Mouse (Mus musculus) lung, postnatal 0 days (tissue): ENCODE measurements at regions not wholly inside any gene's neighbourhood (a gene's known extent, or its start where the extent isn't known, plus 50 kb on each side); places are given as distances from the start of the nearest gene placed in this dataset.
A peak's percentile ranks its signal among the peaks of the same experiment; 100 is the strongest.
"Not testable (repeated sequence)": the region's sequence is repeated elsewhere in the genome, so short reads cannot be mapped to it uniquely, and the experiment has no call there.

Experiments
- ATAC-seq: fragments of 200-750 bp; cut with Nextera tagmentation; 2 replicates; pipeline ENCODE4 v1.8.0; 2017; ENCODE audit warnings: moderate library complexity
- DNase-seq: peaks from one replicate; pipeline ENCODE4 v3.0.0-alpha.2; 2016; ENCODE audit warnings: low spot score
- H3K27ac ChIP-seq: fragments of 300-500 bp; sonication (generic); 2 replicates; pipeline ENCODE4 v1.5.1; 2014; ENCODE audit warnings: antibody characterized with exemption, mild to moderate bottlenecking, low read length, mixed read lengths
- H3K27me3 ChIP-seq: fragments of 300-500 bp; sonication (generic); replicated peaks from 2 replicates; pipeline ENCODE4 v1.6.1; 2014; ENCODE audit warnings: low read length, mixed read lengths; ENCODE audit not compliant: insufficient read depth
- H3K36me3 ChIP-seq: fragments of 300-500 bp; sonication (generic); 2 replicates; pipeline ENCODE4 v1.6.1; 2014; ENCODE audit warnings: low read length, mixed read lengths; ENCODE audit not compliant: insufficient read depth
- H3K4me1 ChIP-seq: fragments of 300-500 bp; sonication (generic); 2 replicates; pipeline ENCODE4 v1.6.1; 2014; ENCODE audit warnings: antibody characterized with exemption, low read depth, low read length, mixed read lengths; ENCODE audit not compliant: insufficient read depth
- H3K4me2 ChIP-seq: fragments of 300-500 bp; sonication (generic); replicated peaks from 2 replicates; pipeline ENCODE4 v1.6.1; 2014; ENCODE audit warnings: low read depth, mild to moderate bottlenecking, low read length, moderate library complexity, mixed read lengths
- H3K4me3 ChIP-seq: fragments of 300-500 bp; sonication (generic); 2 replicates; pipeline ENCODE4 v1.5.1; 2014; ENCODE audit warnings: low read depth, low read length
- H3K9ac ChIP-seq: fragments of 300-500 bp; sonication (generic); replicated peaks from 2 replicates; pipeline ENCODE4 v1.6.1; 2014; ENCODE audit warnings: low read depth, mild to moderate bottlenecking
- H3K9me3 ChIP-seq: fragments of 300-500 bp; sonication (generic); 2 replicates; pipeline ENCODE4 v1.6.1; 2016; ENCODE audit warnings: low read length, mixed read lengths
- CTCF ChIP-seq: IDR thresholded peaks from 2 replicates; pipeline ENCODE4 v1.5.1; 2016; ENCODE audit warnings: antibody characterized with exemption, mild to moderate bottlenecking
- EP300 ChIP-seq: IDR thresholded peaks from 2 replicates; pipeline ENCODE4 v1.6.1; 2016; ENCODE audit warnings: antibody characterized with exemption, mild to moderate bottlenecking, control low read depth
- WGBS: fragments of 180-500 bp; shearing (Covaris S2); extraction: QIAGEN DNeasy Blood & Tissue Kit; methylation state at CpG from one replicate; pipeline ENCODE4 v1.1.7; 2014; 5-methylcytosine and 5-hydroxymethylcytosine counted together

DNA sequence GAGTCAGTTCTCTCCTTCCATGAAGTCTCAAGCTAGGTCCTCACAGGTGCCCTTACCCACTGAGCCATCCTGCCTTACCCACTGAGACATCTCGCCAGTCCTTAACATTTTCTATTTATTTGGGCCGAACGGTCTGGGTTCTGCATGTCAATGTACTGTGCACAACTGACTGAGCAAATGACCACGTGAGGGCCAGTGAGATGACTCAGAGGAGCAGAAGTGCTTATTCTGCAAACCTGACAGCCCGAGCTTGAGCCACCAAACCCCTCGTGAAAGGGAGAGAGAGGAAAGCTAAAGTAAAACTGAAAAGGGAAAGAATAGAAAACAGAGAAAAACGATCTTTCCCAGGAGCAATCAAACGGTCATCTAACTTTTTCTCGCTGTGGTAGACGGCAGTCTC lies 52.2 kb upstream of the Nmd3 start:
- DNase-seq (no peak), ATAC-seq (no peak)
- H3K4me3 ChIP-seq, result no peak overlapping the region
- no peaks in the 10 kb centered on the region for H3K4me1 ChIP-seq
- H3K9ac ChIP-seq, result no peak overlapping the region
- no peaks in the 10 kb centered on the region for H3K9me3 ChIP-seq
- H3K27ac ChIP-seq, result no peak overlapping the region
- TF ChIP-seq CTCF (no peak), EP300 (no peak)
- H3K36me3 ChIP-seq, result no peaks in the 10 kb centered on the region
- H3K27me3 ChIP-seq, result no peaks in the 10 kb centered on the region
- WGBS, result 76% methylated on average over 10 of the region's 10 CpGs
- no peak overlapping the region for H3K4me2 ChIP-seq

DNA sequence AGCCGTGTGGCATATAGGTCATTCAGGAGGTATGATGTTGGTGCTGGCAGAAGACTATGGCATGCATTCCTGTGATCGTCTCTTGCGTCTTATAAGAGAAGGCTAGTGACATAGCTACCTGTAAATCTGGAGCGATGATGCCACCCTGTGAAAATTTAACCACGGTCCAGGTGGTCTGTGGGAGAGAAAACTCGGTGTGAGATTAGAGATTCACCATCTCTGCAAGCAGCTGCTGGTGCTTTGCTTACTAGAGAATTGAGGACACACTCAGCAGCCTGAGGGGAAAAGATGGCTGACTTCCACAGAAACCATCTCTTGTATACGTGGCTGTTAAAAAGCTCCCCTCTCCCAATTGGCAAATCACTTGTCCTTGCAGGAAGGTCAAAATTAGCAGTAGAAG lies 54.0 kb upstream of the Nmd3 start:
- no peak overlapping the region for H3K4me3 ChIP-seq
- ATAC-seq (no peak), DNase-seq (no peak)
- no peak for TF ChIP-seq CTCF
- TF ChIP-seq EP300, result no peak
- H3K9me3 ChIP-seq, result no peaks in the 10 kb centered on the region
- H3K36me3 ChIP-seq, result no peaks in the 10 kb centered on the region
- no peaks in the 10 kb centered on the region for H3K4me1 ChIP-seq
- no peak overlapping the region for H3K9ac ChIP-seq
- H3K27me3 ChIP-seq, result no peaks in the 10 kb centered on the region
- 80% methylated on average over 7 of the region's 7 CpGs for WGBS
- H3K27ac ChIP-seq, result no peak overlapping the region
- H3K4me2 ChIP-seq, result no peak overlapping the region

DNA sequence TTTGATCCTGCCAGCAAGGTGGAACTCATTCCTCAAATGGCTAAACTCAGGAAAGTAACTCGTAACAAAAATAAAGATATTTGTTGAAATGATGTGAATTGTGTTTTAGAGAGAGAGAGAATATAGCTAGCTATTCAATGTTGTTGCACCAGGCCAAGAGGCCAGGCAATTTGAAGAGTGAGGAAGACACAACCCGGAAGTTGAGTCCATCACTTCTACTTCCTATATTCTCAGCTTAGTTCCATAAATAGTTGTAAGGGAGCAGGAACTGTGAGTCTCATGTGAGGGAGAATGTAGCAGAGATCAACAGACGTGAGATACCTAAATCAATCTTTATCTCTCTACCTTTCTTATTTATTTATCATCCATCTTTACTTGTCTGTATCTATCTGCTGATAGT lies 54.4 kb upstream of the Nmd3 start:
- no peak overlapping the region for H3K4me2 ChIP-seq
- no peak overlapping the region for H3K27ac ChIP-seq
- DNase-seq (no peak), ATAC-seq (no peak)
- H3K27me3 ChIP-seq, result no peaks in the 10 kb centered on the region
- no peaks in the 10 kb centered on the region for H3K9me3 ChIP-seq
- H3K4me3 ChIP-seq, result no peak overlapping the region
- TF ChIP-seq EP300, result no peak
- TF ChIP-seq CTCF, result no peak
- H3K4me1 ChIP-seq, result no peaks in the 10 kb centered on the region
- no peaks in the 10 kb centered on the region for H3K36me3 ChIP-seq
- no peak overlapping the region for H3K9ac ChIP-seq
- 71% methylated on average over 3 of the region's 3 CpGs for WGBS

DNA sequence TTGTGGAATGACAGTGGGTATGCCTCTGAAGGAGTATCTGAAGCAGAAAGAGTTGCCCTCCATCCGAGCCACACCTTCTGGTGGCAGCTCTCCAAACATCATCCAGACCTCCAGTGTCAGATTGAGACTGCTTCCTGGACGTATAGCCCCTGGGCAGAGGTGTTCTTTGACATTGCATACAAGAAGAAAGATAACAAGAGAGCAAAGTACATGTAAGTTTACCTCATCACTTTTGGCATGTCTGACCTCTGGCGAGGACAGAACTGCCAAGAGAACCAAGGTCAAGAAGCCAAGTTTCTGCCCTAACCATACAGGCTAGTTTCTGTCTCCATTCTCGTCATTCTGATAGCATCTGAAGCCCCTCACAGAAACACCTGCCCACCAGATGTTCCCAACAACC lies 57.5 kb upstream of the Nmd3 start:
- no peaks in the 10 kb centered on the region for H3K4me1 ChIP-seq
- no peaks in the 10 kb centered on the region for H3K9me3 ChIP-seq
- no peak overlapping the region for H3K4me3 ChIP-seq
- H3K27me3 ChIP-seq, result no peaks in the 10 kb centered on the region
- 33% methylated on average over 4 of the region's 4 CpGs for WGBS
- DNase-seq (no peak), ATAC-seq (no peak)
- no peak overlapping the region for H3K27ac ChIP-seq
- no peak for TF ChIP-seq EP300
- TF ChIP-seq CTCF, result no peak
- H3K36me3 ChIP-seq, result no peaks in the 10 kb centered on the region
- H3K4me2 ChIP-seq, result no peak overlapping the region
- H3K9ac ChIP-seq, result no peak overlapping the region

DNA sequence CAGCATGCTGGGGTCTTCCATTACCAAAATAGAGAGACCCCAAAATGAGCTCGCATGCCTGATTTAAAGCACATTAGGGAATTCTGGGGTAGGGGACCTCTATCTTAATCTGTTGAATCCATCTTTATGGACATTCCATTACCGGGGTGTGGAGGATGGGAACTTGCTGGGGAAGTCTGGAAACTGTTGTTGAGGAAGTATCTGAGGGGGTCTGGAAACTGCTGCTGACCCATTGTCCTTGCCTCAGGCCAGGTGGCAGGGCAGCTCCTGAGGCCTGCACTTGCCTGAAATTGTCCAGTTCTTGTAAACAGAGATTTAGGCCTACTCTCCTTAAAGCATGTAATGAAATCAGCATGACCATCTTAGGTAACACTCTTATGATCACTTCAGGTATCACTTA lies 59.4 kb upstream of the B3galnt1 start:
- no peak for ATAC-seq
- WGBS, result 78% methylated on average over 2 of the region's 2 CpGs
- no peak overlapping the region for H3K4me3 ChIP-seq

DNA sequence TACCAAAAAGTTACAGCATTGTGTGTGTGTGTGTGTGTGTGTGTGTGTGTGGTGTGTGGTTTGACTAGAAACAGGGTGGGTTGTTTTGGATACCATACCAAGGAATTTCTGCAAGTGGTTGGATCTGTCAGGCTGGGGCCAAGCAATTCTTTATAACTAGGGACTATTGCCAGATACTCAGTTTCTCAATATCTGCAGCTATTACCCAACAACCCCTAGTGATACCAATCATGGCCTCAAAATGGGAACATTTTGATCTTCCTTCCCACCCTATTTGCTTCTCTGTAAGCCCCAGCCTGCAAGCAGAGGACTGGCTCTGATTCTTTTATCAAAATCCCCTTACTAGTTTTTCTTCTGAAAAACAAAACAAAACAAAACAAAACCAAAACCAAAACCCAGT lies 58.8 kb upstream of the B3galnt1 start:
- Histone ChIP-seq H3K27ac (no peak overlapping the region), H3K9ac (no peak overlapping the region), H3K36me3 (no peaks in the 10 kb centered on the region), H3K4me3 (no peak overlapping the region), H3K4me2 (no peak overlapping the region), H3K27me3 (no peaks in the 10 kb centered on the region), H3K9me3 (no peaks in the 10 kb centered on the region), H3K4me1 (no peaks in the 10 kb centered on the region)
- DNase-seq, result peak; percentile 59
- peak; percentile 56 for ATAC-seq
- TF ChIP-seq CTCF, result no peak
- TF ChIP-seq EP300, result peak; percentile 55

More for the DNA sequence above, 59.4 kb upstream of the B3galnt1 start:
- TF ChIP-seq EP300, result no peak
- no peak for TF ChIP-seq CTCF
- no peaks in the 10 kb centered on the region for H3K4me1 ChIP-seq
- no peak overlapping the region for H3K4me2 ChIP-seq
- DNase-seq, result no peak
- no peak overlapping the region for H3K27ac ChIP-seq
- no peaks in the 10 kb centered on the region for H3K27me3 ChIP-seq
- no peak overlapping the region for H3K9ac ChIP-seq
- H3K36me3 ChIP-seq, result no peaks in the 10 kb centered on the region
- no peaks in the 10 kb centered on the region for H3K9me3 ChIP-seq

DNA sequence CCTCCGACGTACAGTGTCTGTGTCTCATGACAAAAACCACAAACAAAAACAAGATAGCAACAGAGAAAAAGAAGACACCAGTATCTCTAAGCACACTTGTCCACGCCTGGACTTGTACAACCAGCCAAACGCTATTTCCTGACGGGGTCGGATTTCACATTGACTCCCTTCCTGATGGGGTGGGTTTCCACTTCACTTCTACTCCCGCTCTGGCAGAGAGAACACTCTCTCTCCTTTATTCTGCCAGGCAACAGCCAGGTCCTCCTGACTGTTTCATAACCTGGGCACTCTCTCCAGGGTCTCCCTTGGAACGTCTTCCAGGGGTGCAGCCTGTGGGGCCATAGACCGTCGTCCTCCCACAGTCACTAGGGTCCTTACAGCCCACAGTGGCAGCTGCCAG lies 56.9 kb upstream of the B3galnt1 start:
- H3K27me3 ChIP-seq, H3K9ac ChIP-seq, H3K9me3 ChIP-seq, H3K4me1 ChIP-seq, H3K4me2 ChIP-seq, H3K27ac ChIP-seq, ATAC-seq, H3K4me3 ChIP-seq, H3K36me3 ChIP-seq: not testable (repeated sequence)
- WGBS, result 18% methylated on average over 10 of the region's 10 CpGs
- DNase-seq, result peak; percentile 34
